Mouse (Mus musculus) C2C12 (cell line): ENCODE data around the gene Mxd4.

Source experiments
- CEBPB ChIP-seq: IDR thresholded peaks from one replicate; pipeline ENCODE4 v1.6.1; 2011; ENCODE audit warnings: low read depth, mild to moderate bottlenecking, control low read depth, moderate library complexity
- CTCF ChIP-seq: IDR thresholded peaks from one replicate; pipeline ENCODE4 v1.5.1; 2011; ENCODE audit not compliant: control insufficient read depth, insufficient read depth, insufficient read length
- FOSL1 ChIP-seq: IDR thresholded peaks from one replicate; pipeline ENCODE4 v1.8.0; 2011; ENCODE audit warnings: mild to moderate bottlenecking, low read length; ENCODE audit not compliant: poor library complexity, insufficient read depth, severe bottlenecking
- MAX ChIP-seq: IDR thresholded peaks from one replicate; pipeline ENCODE4 v1.6.1; 2011; ENCODE audit warnings: mild to moderate bottlenecking, control low read depth
- MYOD1 ChIP-seq: IDR thresholded peaks from one replicate; pipeline ENCODE4 v1.6.1; 2011; ENCODE audit warnings: low read depth; ENCODE audit not compliant: control insufficient read depth, insufficient read length
- USF1 ChIP-seq: IDR thresholded peaks from one replicate; pipeline ENCODE4 v1.6.1; 2011; ENCODE audit warnings: low read depth, mild to moderate bottlenecking, control low read depth, moderate library complexity

DNA sequence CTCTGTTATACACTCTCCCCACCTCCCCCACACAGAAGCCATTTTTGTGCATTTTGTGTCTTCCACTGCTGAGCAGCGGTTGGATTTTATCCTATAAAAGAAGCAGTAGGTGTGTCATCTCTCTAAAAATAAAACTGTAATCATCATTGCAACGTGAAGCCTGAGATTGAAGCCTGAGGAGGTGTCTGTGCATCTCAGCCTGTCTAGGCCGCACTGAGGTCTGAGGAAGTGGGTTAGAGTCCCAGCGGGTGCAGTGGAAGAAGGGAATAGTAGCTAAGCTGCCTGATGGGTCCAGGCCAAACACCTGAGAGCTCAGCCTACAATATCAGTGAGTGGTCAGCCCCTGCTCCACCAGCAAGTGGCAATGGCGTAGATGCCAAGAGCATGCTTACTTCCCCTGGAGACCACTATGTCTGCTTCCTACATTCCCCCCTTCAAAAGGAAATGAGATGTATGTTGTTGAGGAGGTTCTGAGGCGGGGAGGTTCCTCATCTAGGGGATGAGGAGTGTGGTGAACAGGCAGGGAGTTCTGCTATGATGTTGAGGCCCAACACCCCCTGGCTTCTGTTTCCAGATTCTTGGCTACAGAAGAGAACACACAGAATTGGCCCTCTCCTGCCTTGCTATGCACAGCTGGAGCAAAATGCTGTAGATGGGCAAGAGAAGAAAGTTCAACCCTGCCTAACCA is 7.6 kb upstream of the Mxd4 start:
- TF ChIP-seq CTCF (no peak), MAX (no peak), CEBPB (no peak), USF1 (no peak), MYOD1 (no peak), FOSL1 (no peak)
